Comparison of ENCODE assay signal across 15 mouse cellular contexts in genomic region chr12:73682921-73683346, GRCm38 (mm10).
A peak's percentile ranks its signal among the peaks of the same experiment; 100 is the strongest.
DNase-seq lines count a peak whose midpoint lies in the region; ATAC-seq and TF ChIP-seq lines count a peak whose summit lies in the region.
"Had no signal": no experiment of that assay in that cellular context is flagged by ENCODE, and none has a peak within 500 bp of the region (broad histone marks: within the 10 kb centered on the region; RNA-seq: fewer than 3 reads in every experiment).

No protein-coding gene starts in this region.

- no peak overlapping the region for H3K9ac ChIP-seq in liver, postnatal 0 days (replicated peaks)
- H3K9ac ChIP-seq in liver, embryonic 12.5 days = no peak overlapping the region
- H3K9ac ChIP-seq in heart, embryonic 16.5 days (ENCODE audit: low read length) = no peak overlapping the region
- no peak overlapping the region for H3K9ac ChIP-seq in stomach, postnatal 0 days (ENCODE audit: low read length)

- no peak overlapping the region for H3K4me2 ChIP-seq in liver, postnatal 0 days (ENCODE audit: low read depth, low read length)
- H3K4me2 ChIP-seq in liver, embryonic 12.5 days = no peak overlapping the region
- H3K4me2 ChIP-seq in heart, embryonic 16.5 days (ENCODE audit: low read depth, low read length) = no peak overlapping the region
- H3K4me2 ChIP-seq in stomach, postnatal 0 days (replicated peaks; ENCODE audit: low read depth) = no peak overlapping the region

- no peak for DNase-seq in liver, postnatal 0 days
- DNase-seq in kidney, postnatal 25 days = peak; percentile 62 to 70
- DNase-seq in stomach, postnatal 0 days (ENCODE audit: low spot score) = no peak
- DNase-seq in left cerebral cortex, postnatal 36 days (ENCODE audit: low spot score in 2 of 2) = no peak
- no peak for DNase-seq in urinary bladder, postnatal 14 days (ENCODE audit: low spot score)
- DNase-seq in adrenal gland, postnatal 10 days = no peak
- DNase-seq: adrenal gland, postnatal 25 days; cerebellum, postnatal 14 days; layer of hippocampus, adult 9-11 months; right cerebral cortex, postnatal 14 days had no signal

- TF ChIP-seq CTCF in liver, postnatal 0 days (IDR thresholded peaks at IDR 0.05; ENCODE audit: low read depth) = no peak
- no peak for TF ChIP-seq CTCF in stomach, postnatal 0 days (IDR thresholded peaks at IDR 0.05; ENCODE audit: low read depth)

- 57% methylated on average over 7 of the region's 7 CpGs for WGBS in liver, postnatal 0 days (ENCODE audit: insufficient replicate concordance)
- WGBS in liver, embryonic 12.5 days (ENCODE audit: insufficient replicate concordance) = 44% methylated on average over 6 of the region's 7 CpGs
- WGBS in heart, embryonic 16.5 days = 60% methylated on average over 7 of the region's 7 CpGs
- WGBS in stomach, postnatal 0 days = 58% methylated on average over 7 of the region's 7 CpGs

- H3K36me3 ChIP-seq in liver, postnatal 0 days (replicated peaks; ENCODE audit: insufficient read depth, low read length) = no peaks in the 10 kb centered on the region
- no peaks in the 10 kb centered on the region for H3K36me3 ChIP-seq in liver, embryonic 12.5 days
- H3K36me3 ChIP-seq in heart, embryonic 16.5 days (ENCODE audit: control insufficient read depth, insufficient read depth) = no peaks in the 10 kb centered on the region
- H3K36me3 ChIP-seq in stomach, postnatal 0 days (ENCODE audit: control insufficient read depth, insufficient read depth, low read length) = no peaks in the 10 kb centered on the region
- H3K36me3 ChIP-seq: limb, embryonic 10.5 days; midbrain, embryonic 10.5 days had no signal

- H3K4me1 ChIP-seq in liver, postnatal 0 days (ENCODE audit: insufficient read depth) = peaks cover 14% of the 10 kb centered on the region
- 0 out of 2 replicates have a peak, but pooled peaks cover 4% of the 10 kb centered on the region for H3K4me1 ChIP-seq in liver, embryonic 12.5 days
- peaks cover 18% of the 10 kb centered on the region for H3K4me1 ChIP-seq in heart, embryonic 16.5 days (ENCODE audit: control insufficient read depth, insufficient read depth, low read length)
- no peaks in the 10 kb centered on the region; the same call in 1 of the 2 replicates for H3K4me1 ChIP-seq in stomach, postnatal 0 days (replicated peaks; ENCODE audit: control insufficient read depth, insufficient read depth)

- no peak for ATAC-seq in liver, postnatal 0 days
- no peak for ATAC-seq in liver, embryonic 12.5 days
- ATAC-seq in heart, embryonic 16.5 days (replicated peaks; ENCODE audit: extremely low read depth, insufficient read depth, low FRiP score) = 0 out of 2 replicates have a peak, but pooled peaks have one; percentile 57
- ATAC-seq in stomach, postnatal 0 days (ENCODE audit: low FRiP score, low TSS enrichment) = no peak
- ATAC-seq: inflammation-experienced regulatory T-cells, adult 6 months had no signal

- peak overlapping the region; percentile 8; the same call in 1 of the 2 replicates for H3K27ac ChIP-seq in liver, postnatal 0 days (ENCODE audit: low read depth)
- H3K27ac ChIP-seq in liver, embryonic 12.5 days = no peak overlapping the region
- peak overlapping the region; percentile 78 for H3K27ac ChIP-seq in heart, embryonic 16.5 days (ENCODE audit: low read length)
- 0 out of 2 replicates have a peak overlapping the region, but pooled peaks have one; percentile 4 for H3K27ac ChIP-seq in stomach, postnatal 0 days (replicated peaks)
- H3K27ac ChIP-seq: limb, embryonic 10.5 days; midbrain, embryonic 10.5 days had no signal

- H3K9me3 ChIP-seq in liver, postnatal 0 days (ENCODE audit: low read length) = no peaks in the 10 kb centered on the region
- H3K9me3 ChIP-seq in liver, embryonic 12.5 days (replicated peaks) = no peaks in the 10 kb centered on the region
- H3K9me3 ChIP-seq in heart, embryonic 16.5 days (replicated peaks; ENCODE audit: control insufficient read depth, low read length) = no peaks in the 10 kb centered on the region
- no peaks in the 10 kb centered on the region for H3K9me3 ChIP-seq in stomach, postnatal 0 days (ENCODE audit: control insufficient read depth, low read length)
- H3K9me3 ChIP-seq: limb, embryonic 10.5 days; midbrain, embryonic 10.5 days had no signal

- TF ChIP-seq EP300 in liver, postnatal 0 days (IDR thresholded peaks at IDR 0.05; ENCODE audit: low read depth) = no peak
- no peak for TF ChIP-seq EP300 in stomach, postnatal 0 days (optimal IDR thresholded peaks at IDR 0.05)

- no peak overlapping the region for H3K4me3 ChIP-seq in liver, postnatal 0 days (ENCODE audit: low read depth, low read length)
- no peak overlapping the region for H3K4me3 ChIP-seq in liver, embryonic 12.5 days
- H3K4me3 ChIP-seq in heart, embryonic 16.5 days (ENCODE audit: low read length) = no peak overlapping the region
- H3K4me3 ChIP-seq in stomach, postnatal 0 days (ENCODE audit: low read depth, low read length) = no peak overlapping the region
- H3K4me3 ChIP-seq: limb, embryonic 10.5 days; midbrain, embryonic 10.5 days had no signal

- H3K27me3 ChIP-seq in liver, postnatal 0 days (ENCODE audit: insufficient read depth, low read length) = no peaks in the 10 kb centered on the region
- H3K27me3 ChIP-seq in liver, embryonic 12.5 days (replicated peaks) = no peaks in the 10 kb centered on the region
- no peaks in the 10 kb centered on the region for H3K27me3 ChIP-seq in heart, embryonic 16.5 days (ENCODE audit: control insufficient read depth, insufficient read depth, low read length)
- no peaks in the 10 kb centered on the region for H3K27me3 ChIP-seq in stomach, postnatal 0 days (ENCODE audit: control insufficient read depth, insufficient read depth, low read length)

- intact Hi-C loops in left cerebral cortex, postnatal 36 days (cut with DNase I) = no loop called here

Comparison
In these comparisons a context has a peak if more than half of its experiments do, and no peak if none do; other contexts are left out.
1. DNase-seq: peak in kidney, postnatal 25 days (2 of 2); none in liver, postnatal 0 days (single experiment), stomach, postnatal 0 days (single experiment), left cerebral cortex, postnatal 36 days (0 of 2), urinary bladder, postnatal 14 days (single experiment) and adrenal gland, postnatal 10 days (single experiment).